Mouse (Mus musculus) midbrain, embryonic 10.5 days (tissue): ENCODE measurements around the gene Tomm34. TPM values are rescaled to one million over a fixed set of nuclear protein-coding genes. Genes with fewer than 3 reads are reported as not detected.
"Not testable (repeated sequence)": the region's sequence is repeated elsewhere in the genome, so short reads cannot be mapped to it uniquely, and the experiment has no call there.

Source experiments
- DNase-seq: peaks from one replicate; pipeline ENCODE4 v3.0.0-alpha.2; 2017; ENCODE audit warnings: low spot score
- H3K27ac ChIP-seq: fragments of 300-500 bp; sonication (generic); replicated peaks from 2 replicates; pipeline ENCODE4 v1.5.1; 2016; ENCODE audit warnings: mild to moderate bottlenecking
- H3K27me3 ChIP-seq: fragments of 300-500 bp; sonication (generic); 2 replicates; pipeline ENCODE4 v1.6.1; 2016; ENCODE audit warnings: low read depth, mild to moderate bottlenecking; ENCODE audit not compliant: poor library complexity, severe bottlenecking
- H3K36me3 ChIP-seq: fragments of 300-500 bp; sonication (generic); 2 replicates; pipeline ENCODE4 v1.6.1; 2016; ENCODE audit warnings: mild to moderate bottlenecking, moderate library complexity
- H3K4me1 ChIP-seq: fragments of 300-500 bp; sonication (generic); 2 replicates; pipeline ENCODE4 v1.6.1; 2016
- H3K4me3 ChIP-seq: fragments of 300-500 bp; sonication (generic); 2 replicates; pipeline ENCODE4 v1.5.1; 2016; ENCODE audit warnings: mild to moderate bottlenecking, moderate library complexity
- H3K9me3 ChIP-seq: fragments of 300-500 bp; sonication (generic); replicated peaks from 2 replicates; pipeline ENCODE4 v1.6.1; 2016; ENCODE audit warnings: mild to moderate bottlenecking
- WGBS: fragments of 180-500 bp; shearing (Covaris S2); methylation state at CpG from one replicate; pipeline ENCODE4 v1.1.7; 2016; 5-methylcytosine and 5-hydroxymethylcytosine counted together
- polyA plus RNA-seq: library from polyadenylated mRNA; unstranded; fragments of >200 nt; fragmentation: Nextera tagmentation; extraction: Ambion mirVana; gene quantifications from 2 replicates; pipeline ENCODE4 v1.2.1, GENCODE M21; 2016

Tomm34 gene
- polyA plus RNA-seq, 1 experiment from 2014 or later: 60.0 TPM

GRCm38 (mm10) chr2:164072109-164072508 is 1.1 kb upstream of the Tomm34 start:
- 74% methylated on average over 2 of the region's 2 CpGs for WGBS
- Histone ChIP-seq H3K4me3 (no peak overlapping the region), H3K4me1 (peaks cover 37% of the 10 kb centered on the region)

DNA sequence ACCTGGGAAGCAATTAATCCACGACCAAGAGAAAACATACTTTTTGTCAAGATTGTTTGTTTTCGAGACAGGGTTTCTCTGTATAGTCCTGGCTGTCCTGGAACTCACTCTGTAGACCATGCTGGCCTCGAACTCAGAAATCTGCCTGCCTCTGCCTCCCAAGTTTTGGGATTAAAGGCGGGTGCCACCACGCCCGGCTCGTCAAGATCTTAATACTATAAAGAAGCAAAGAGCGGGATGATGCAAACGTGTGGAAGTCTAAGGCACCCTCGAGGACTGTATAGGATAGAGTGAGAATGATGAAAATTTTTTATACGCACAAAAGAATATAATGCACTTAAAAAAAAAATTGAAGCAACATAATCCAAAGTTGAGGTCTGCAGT is 460 bp upstream of the Tomm34 start:
- H3K4me3 ChIP-seq: peak overlapping the region; percentile 98
- H3K27ac ChIP-seq: peak overlapping the region; percentile 93
- H3K4me1 ChIP-seq: peaks cover 37% of the 10 kb centered on the region
- not testable (repeated sequence) for H3K27me3 ChIP-seq, DNase-seq, H3K9me3 ChIP-seq
- H3K36me3 ChIP-seq: peaks cover 18% of the 10 kb centered on the region
- WGBS: 73% methylated on average over 11 of the region's 11 CpGs

More at GRCm38 (mm10) chr2:164072109-164072508, 1.1 kb upstream of the Tomm34 start:
- peaks cover 13% of the 10 kb centered on the region for H3K36me3 ChIP-seq
- no peaks in the 10 kb centered on the region for H3K27me3 ChIP-seq
- no peaks in the 10 kb centered on the region for H3K9me3 ChIP-seq
- DNase-seq: no peak
- no peak overlapping the region for H3K27ac ChIP-seq

GRCm38 (mm10) chr2:164070142-164070764 is 716 bp downstream of the Tomm34 start, which contains the start of gene Stk4:
Gene Stk4, plus strand, starts transcription at chr2:164070322.
- H3K4me1 ChIP-seq: peaks cover 30% of the 10 kb centered on the region
- H3K27ac ChIP-seq: peak within 1 kb of the TSS; percentile 93
- under 1% methylated on average over 45 of the region's 45 CpGs for WGBS
- no peaks in the 10 kb centered on the region for H3K9me3 ChIP-seq
- peak within 1 kb of the TSS; percentile 98 for H3K4me3 ChIP-seq
- H3K27me3 ChIP-seq: no peaks in the 10 kb centered on the region
- DNase-seq: no peak
- H3K36me3 ChIP-seq: peaks cover 24% of the 10 kb centered on the region

GRCm38 (mm10) chr2:164059634-164060235 is 11.2 kb downstream of the Tomm34 start:
- no peaks in the 10 kb centered on the region for H3K4me1 ChIP-seq
- H3K36me3 ChIP-seq: peaks cover 98% of the 10 kb centered on the region
- no peak for DNase-seq
- WGBS: 90% methylated on average over 8 of the region's 8 CpGs
- H3K9me3 ChIP-seq: no peaks in the 10 kb centered on the region
- no peaks in the 10 kb centered on the region for H3K27me3 ChIP-seq
- no peak overlapping the region for H3K27ac ChIP-seq
- no peak overlapping the region for H3K4me3 ChIP-seq

- Histone ChIP-seq H3K4me1 (no peaks in the 10 kb centered on the region), H3K9me3 (no peaks in the 10 kb centered on the region), H3K27me3 (no peaks in the 10 kb centered on the region), H3K36me3 (peaks cover 89% of the 10 kb centered on the region), H3K27ac (no peak overlapping the region), H3K4me3 (no peak overlapping the region)
- 93% methylated on average over 8 of the region's 8 CpGs for WGBS
- no peak for DNase-seq
Measured at GRCm38 (mm10) chr2:164054671-164055070, 16.3 kb downstream of the Tomm34 start.

GRCm38 (mm10) chr2:164053767-164054166 is 17.2 kb downstream of the Tomm34 start:
- no peaks in the 10 kb centered on the region for H3K9me3 ChIP-seq
- no peaks in the 10 kb centered on the region for H3K27me3 ChIP-seq
- H3K27ac ChIP-seq: no peak overlapping the region
- peaks cover 80% of the 10 kb centered on the region for H3K36me3 ChIP-seq
- no peak overlapping the region for H3K4me3 ChIP-seq
- H3K4me1 ChIP-seq: no peaks in the 10 kb centered on the region
- 96% methylated on average over 8 of the region's 8 CpGs for WGBS
- DNase-seq: no peak

GRCm38 (mm10) chr2:164047197-164047690 is 23.7 kb downstream of the Tomm34 start:
- 5% methylated on average over 11 of the region's 16 CpGs for WGBS
- Histone ChIP-seq H3K36me3 (peaks cover 18% of the 10 kb centered on the region), H3K4me1 (peaks cover 11% of the 10 kb centered on the region; the same call in 1 of the 2 replicates), H3K4me3 (peak overlapping the region; percentile 44), H3K27ac (no peak overlapping the region; the same call in 1 of the 2 replicates), H3K9me3 (no peaks in the 10 kb centered on the region), H3K27me3 (no peaks in the 10 kb centered on the region)
- DNase-seq: peak; percentile 28

DNA sequence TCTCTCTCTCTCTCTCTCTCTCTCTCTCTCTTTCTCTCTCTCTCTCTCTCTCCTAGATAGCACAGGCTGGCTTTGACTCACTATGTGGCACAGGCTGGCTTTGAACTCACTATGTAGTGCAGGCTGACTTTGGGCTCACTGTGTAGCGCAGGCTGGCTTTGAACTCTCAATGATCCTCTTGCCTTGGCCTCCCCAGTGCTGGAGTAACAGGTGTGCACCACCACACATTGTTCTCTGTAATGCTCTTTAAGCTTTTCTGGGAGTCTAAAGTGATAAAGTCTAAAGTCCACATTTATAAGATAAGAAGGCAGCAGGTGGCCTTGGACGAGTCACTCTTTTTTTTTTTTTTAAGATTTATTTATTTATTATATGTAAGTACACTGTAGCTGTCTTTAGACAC is 29.4 kb downstream of the Tomm34 start:
- 86% methylated on average over 2 of the region's 2 CpGs for WGBS
- H3K27me3 ChIP-seq: no peaks in the 10 kb centered on the region

GRCm38 (mm10) chr2:164040949-164041348 is 30.0 kb downstream of the Tomm34 start:
- Histone ChIP-seq H3K4me1 (no peaks in the 10 kb centered on the region), H3K4me3 (no peak overlapping the region), H3K27ac (no peak overlapping the region), H3K27me3 (no peaks in the 10 kb centered on the region), H3K9me3 (no peaks in the 10 kb centered on the region), H3K36me3 (no peaks in the 10 kb centered on the region)
- no peak for DNase-seq
- WGBS: 90% methylated on average over 6 of the region's 6 CpGs

More for the DNA sequence above, 29.4 kb downstream of the Tomm34 start:
- Histone ChIP-seq H3K4me1 (no peaks in the 10 kb centered on the region), H3K27ac (no peak overlapping the region), H3K9me3 (no peaks in the 10 kb centered on the region), H3K36me3 (no peaks in the 10 kb centered on the region), H3K4me3 (no peak overlapping the region)
- DNase-seq: no peak

GRCm38 (mm10) chr2:164038407-164039028 is 32.5 kb downstream of the Tomm34 start:
- H3K27me3 ChIP-seq: no peaks in the 10 kb centered on the region
- no peak overlapping the region for H3K4me3 ChIP-seq
- no peaks in the 10 kb centered on the region for H3K9me3 ChIP-seq
- no peak overlapping the region for H3K27ac ChIP-seq
- no peak for DNase-seq
- 90% methylated on average over 1 of the region's 1 CpGs for WGBS
- H3K36me3 ChIP-seq: no peaks in the 10 kb centered on the region
- no peaks in the 10 kb centered on the region for H3K4me1 ChIP-seq

- no peak overlapping the region for H3K27ac ChIP-seq
- no peaks in the 10 kb centered on the region for H3K9me3 ChIP-seq
- H3K36me3 ChIP-seq: no peaks in the 10 kb centered on the region
- H3K4me3 ChIP-seq: no peak overlapping the region
- 58% methylated on average over 10 of the region's 10 CpGs for WGBS
- H3K27me3 ChIP-seq: no peaks in the 10 kb centered on the region
- H3K4me1 ChIP-seq: no peaks in the 10 kb centered on the region
- DNase-seq: no peak
Measured at GRCm38 (mm10) chr2:164036520-164037019, 34.4 kb downstream of the Tomm34 start.

DNA sequence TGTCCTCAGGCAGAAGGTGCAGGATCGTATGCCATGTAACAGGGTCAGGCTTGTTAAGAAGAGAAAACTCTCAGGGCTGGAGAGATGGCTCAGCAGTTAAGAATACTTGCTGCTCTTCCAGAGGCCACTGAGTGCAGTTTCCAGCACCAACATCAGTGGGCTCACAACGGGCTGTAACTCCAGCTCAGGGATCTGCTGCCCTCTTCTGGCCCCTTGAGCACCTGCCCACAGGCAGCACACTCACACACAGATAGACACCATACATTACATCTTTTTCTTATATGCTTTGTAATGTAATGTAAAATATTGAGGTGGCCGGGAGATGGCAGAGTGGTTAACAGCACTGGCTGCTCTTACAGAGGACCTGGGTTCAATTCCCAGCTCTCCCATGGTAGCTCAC is 38.0 kb downstream of the Tomm34 start:
- Histone ChIP-seq H3K9me3 (no peaks in the 10 kb centered on the region), H3K27ac (no peak overlapping the region), H3K27me3 (no peaks in the 10 kb centered on the region), H3K36me3 (no peaks in the 10 kb centered on the region), H3K4me1 (no peaks in the 10 kb centered on the region), H3K4me3 (no peak overlapping the region)
- 90% methylated on average over 3 of the region's 3 CpGs for WGBS
- DNase-seq: no peak

DNA sequence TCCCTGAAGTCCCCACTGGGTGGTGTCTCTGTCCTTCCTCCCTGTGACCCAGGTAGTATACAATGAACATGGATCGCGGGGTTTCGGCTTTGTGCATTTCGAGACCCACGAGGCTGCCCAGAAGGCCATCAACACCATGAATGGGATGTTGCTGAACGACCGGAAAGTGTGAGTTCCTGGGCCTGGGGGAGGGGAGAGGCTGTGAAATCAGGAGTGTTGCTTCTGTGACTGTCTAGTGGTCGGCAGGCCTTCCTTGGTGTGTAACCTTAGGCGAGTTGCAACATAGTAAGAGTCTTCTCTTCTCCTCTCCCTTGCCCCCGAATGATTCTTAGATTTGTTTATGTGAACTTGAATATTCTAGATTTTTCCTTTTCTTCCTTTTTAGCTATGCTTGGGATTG is 39.8 kb downstream of the Tomm34 start:
- Histone ChIP-seq H3K36me3 (no peaks in the 10 kb centered on the region), H3K4me1 (no peaks in the 10 kb centered on the region), H3K27me3 (no peaks in the 10 kb centered on the region), H3K4me3 (no peak overlapping the region), H3K9me3 (no peaks in the 10 kb centered on the region), H3K27ac (no peak overlapping the region)
- no peak for DNase-seq
- 84% methylated on average over 10 of the region's 10 CpGs for WGBS
